Mouse (Mus musculus): ENCODE results near the gene Crim1. TPM values are rescaled to one million over a fixed set of nuclear protein-coding genes. Genes with fewer than 3 reads are reported as not detected.

The Crim1 gene
- polyA plus RNA-seq, 1 experiment: 13.7 TPM

DNA sequence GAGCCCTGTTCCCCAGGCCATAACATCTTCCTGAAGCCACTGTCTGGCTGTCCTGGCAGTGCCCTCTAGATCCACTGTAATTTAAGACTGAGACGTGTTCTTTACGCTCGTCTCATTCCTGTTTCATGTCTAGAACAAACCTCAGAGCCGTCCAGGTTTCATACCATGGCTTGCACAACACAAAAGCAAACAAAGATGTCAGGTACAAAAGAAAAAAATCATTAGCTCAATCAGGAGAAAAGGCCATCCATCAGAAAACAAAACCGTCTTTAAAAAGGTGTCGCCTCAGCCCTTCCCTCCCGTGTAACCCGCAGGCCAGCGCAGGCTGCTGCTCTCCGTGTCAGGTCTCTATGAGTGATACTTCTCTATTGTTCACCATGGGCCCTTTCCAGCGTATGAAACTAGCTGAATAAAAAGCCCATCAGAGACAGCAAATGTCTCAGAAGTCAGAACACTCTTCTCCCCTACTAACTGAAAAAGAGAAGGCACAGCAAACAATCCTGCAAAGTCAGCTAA is 179.7 kb downstream of the Crim1 start:
- no peaks in the 10 kb centered on the region for H3K27me3 ChIP-seq (ENCODE audit: control insufficient read depth, insufficient read depth, low read length, poor library complexity, severe bottlenecking)
- no peaks in the 10 kb centered on the region for H3K36me3 ChIP-seq (ENCODE audit: control insufficient read depth, insufficient read depth, low read length, poor library complexity, severe bottlenecking)
- H3K4me1 ChIP-seq (ENCODE audit: control insufficient read depth, insufficient read depth, low read length): no peaks in the 10 kb centered on the region
- H3K9me3 ChIP-seq (replicated peaks; ENCODE audit: control insufficient read depth, insufficient read depth, low read length, poor library complexity, severe bottlenecking): no peaks in the 10 kb centered on the region
- no peak overlapping the region for H3K4me3 ChIP-seq (ENCODE audit: low read depth, low read length)
- H3K9ac ChIP-seq (ENCODE audit: low read depth, poor library complexity, severe bottlenecking): no peak overlapping the region
- no peak overlapping the region for H3K27ac ChIP-seq (ENCODE audit: insufficient read depth, low read length)
- no peak for TF ChIP-seq POLR2A (IDR thresholded peaks at IDR 0.05; ENCODE audit: insufficient read depth, low read length)
- TF ChIP-seq EP300 (IDR thresholded peaks at IDR 0.05; ENCODE audit: insufficient read depth, low read depth, low read length): no peak

DNA sequence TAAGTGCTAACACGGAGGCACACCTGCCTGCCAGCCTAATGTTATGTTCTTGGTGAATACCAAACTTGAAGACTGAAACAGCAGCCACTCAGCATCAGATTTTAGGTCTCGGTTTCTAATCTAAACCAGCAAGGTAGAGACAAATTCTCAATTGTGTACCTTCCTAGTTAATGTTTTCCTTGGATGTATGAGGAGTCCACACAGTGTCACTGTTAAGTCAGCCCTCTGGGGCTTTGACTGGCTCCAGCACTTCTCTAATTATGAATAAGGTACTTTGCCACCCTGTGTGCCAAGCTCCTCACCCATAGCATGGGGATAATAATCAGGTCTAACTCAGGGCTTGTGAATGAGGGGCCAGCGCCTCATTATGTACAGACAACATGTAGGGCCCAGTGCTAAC is 182.3 kb downstream of the Crim1 start:
- no peak overlapping the region for H3K4me3 ChIP-seq (ENCODE audit: low read depth, low read length)
- no peaks in the 10 kb centered on the region for H3K27me3 ChIP-seq (ENCODE audit: control insufficient read depth, insufficient read depth, low read length, poor library complexity, severe bottlenecking)
- no peak overlapping the region for H3K27ac ChIP-seq (ENCODE audit: insufficient read depth, low read length)
- no peaks in the 10 kb centered on the region for H3K9me3 ChIP-seq (replicated peaks; ENCODE audit: control insufficient read depth, insufficient read depth, low read length, poor library complexity, severe bottlenecking)
- TF ChIP-seq CTCF (IDR thresholded peaks at IDR 0.05; ENCODE audit: low read depth, low read length) (no peak), EP300 (IDR thresholded peaks at IDR 0.05; ENCODE audit: insufficient read depth, low read depth, low read length) (no peak), POLR2A (IDR thresholded peaks at IDR 0.05; ENCODE audit: insufficient read depth, low read length) (no peak)
- no peaks in the 10 kb centered on the region for H3K36me3 ChIP-seq (ENCODE audit: control insufficient read depth, insufficient read depth, low read length, poor library complexity, severe bottlenecking)
- no peaks in the 10 kb centered on the region for H3K4me1 ChIP-seq (ENCODE audit: control insufficient read depth, insufficient read depth, low read length)
- no peak overlapping the region for H3K9ac ChIP-seq (ENCODE audit: low read depth, poor library complexity, severe bottlenecking)

DNA sequence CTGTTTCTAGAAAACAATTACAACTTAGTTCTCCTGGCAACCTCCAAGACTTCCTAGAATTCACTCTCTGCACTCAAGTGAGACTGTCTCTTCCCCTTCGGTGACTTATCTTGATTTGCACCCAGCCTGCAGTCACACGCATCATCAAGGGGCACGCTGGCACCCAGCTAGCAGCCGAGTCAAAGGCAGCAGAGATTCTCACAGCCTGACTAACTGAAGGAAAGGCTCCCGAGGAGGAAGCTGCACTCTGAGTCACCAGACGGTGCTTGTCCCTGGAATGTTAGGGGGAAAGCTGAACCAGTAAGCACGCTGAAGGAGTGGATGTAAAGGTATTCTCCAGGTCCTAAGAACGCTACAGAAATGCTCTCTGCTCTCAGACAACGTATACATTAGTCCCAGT is 187.6 kb downstream of the Crim1 start:
- no peaks in the 10 kb centered on the region for H3K36me3 ChIP-seq (ENCODE audit: control insufficient read depth, insufficient read depth, low read length, poor library complexity, severe bottlenecking)

DNA sequence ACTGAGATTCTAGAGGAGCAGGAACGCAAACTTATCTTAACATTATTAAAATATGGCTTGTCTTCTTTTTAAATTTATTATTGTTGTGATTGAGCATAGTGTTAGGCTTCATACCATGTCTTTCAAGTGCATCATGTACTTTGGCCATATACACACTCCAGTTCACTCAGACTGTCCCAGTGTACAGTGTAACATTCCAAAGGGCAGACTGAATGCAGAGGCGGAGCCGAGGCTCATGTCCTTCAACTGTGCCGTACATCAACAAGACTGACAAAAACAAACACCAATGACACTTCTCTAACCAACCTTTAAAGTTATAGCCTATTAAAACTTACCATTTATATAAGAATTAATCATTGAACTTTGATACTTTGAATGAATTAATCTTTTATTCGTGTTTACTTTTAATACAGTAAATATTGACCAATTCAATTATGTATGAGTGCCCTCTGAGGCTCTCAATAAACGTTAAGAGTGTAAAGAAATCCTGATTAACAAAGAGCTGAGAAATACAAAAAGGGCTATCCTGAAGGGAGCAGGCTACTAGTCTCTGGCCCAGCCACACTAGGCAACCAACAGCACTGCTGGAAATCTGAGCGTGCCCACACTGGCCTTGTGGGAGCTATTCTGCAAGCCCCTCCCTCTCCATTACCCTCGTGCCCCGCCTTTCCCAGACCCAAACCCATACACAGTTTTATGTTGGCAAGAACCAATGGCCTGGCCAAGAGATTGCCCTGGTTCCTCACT is 188.2 kb downstream of the Crim1 start:
- Histone ChIP-seq H3K4me1 (ENCODE audit: control insufficient read depth, insufficient read depth, low read length) (no peaks in the 10 kb centered on the region), H3K27ac (ENCODE audit: insufficient read depth, low read length) (no peak overlapping the region), H3K9ac (ENCODE audit: low read depth, poor library complexity, severe bottlenecking) (no peak overlapping the region), H3K4me3 (ENCODE audit: low read depth, low read length) (no peak overlapping the region), H3K36me3 (ENCODE audit: control insufficient read depth, insufficient read depth, low read length, poor library complexity, severe bottlenecking) (no peaks in the 10 kb centered on the region), H3K27me3 (ENCODE audit: control insufficient read depth, insufficient read depth, low read length, poor library complexity, severe bottlenecking) (no peaks in the 10 kb centered on the region), H3K9me3 (replicated peaks; ENCODE audit: control insufficient read depth, insufficient read depth, low read length, poor library complexity, severe bottlenecking) (no peaks in the 10 kb centered on the region)
- TF ChIP-seq CTCF (IDR thresholded peaks at IDR 0.05; ENCODE audit: low read depth, low read length) (no peak), POLR2A (IDR thresholded peaks at IDR 0.05; ENCODE audit: insufficient read depth, low read length) (no peak), EP300 (IDR thresholded peaks at IDR 0.05; ENCODE audit: insufficient read depth, low read depth, low read length) (no peak)

More for the DNA sequence above, 187.6 kb downstream of the Crim1 start:
- Histone ChIP-seq H3K9ac (ENCODE audit: low read depth, poor library complexity, severe bottlenecking) (no peak overlapping the region), H3K9me3 (replicated peaks; ENCODE audit: control insufficient read depth, insufficient read depth, low read length, poor library complexity, severe bottlenecking) (no peaks in the 10 kb centered on the region), H3K4me3 (ENCODE audit: low read depth, low read length) (no peak overlapping the region), H3K4me1 (ENCODE audit: control insufficient read depth, insufficient read depth, low read length) (no peaks in the 10 kb centered on the region), H3K27me3 (ENCODE audit: control insufficient read depth, insufficient read depth, low read length, poor library complexity, severe bottlenecking) (no peaks in the 10 kb centered on the region), H3K27ac (ENCODE audit: insufficient read depth, low read length) (no peak overlapping the region)
- no peak for TF ChIP-seq POLR2A (IDR thresholded peaks at IDR 0.05; ENCODE audit: insufficient read depth, low read length)
- no peak for TF ChIP-seq CTCF (IDR thresholded peaks at IDR 0.05; ENCODE audit: low read depth, low read length)
- TF ChIP-seq EP300 (IDR thresholded peaks at IDR 0.05; ENCODE audit: insufficient read depth, low read depth, low read length): no peak

DNA sequence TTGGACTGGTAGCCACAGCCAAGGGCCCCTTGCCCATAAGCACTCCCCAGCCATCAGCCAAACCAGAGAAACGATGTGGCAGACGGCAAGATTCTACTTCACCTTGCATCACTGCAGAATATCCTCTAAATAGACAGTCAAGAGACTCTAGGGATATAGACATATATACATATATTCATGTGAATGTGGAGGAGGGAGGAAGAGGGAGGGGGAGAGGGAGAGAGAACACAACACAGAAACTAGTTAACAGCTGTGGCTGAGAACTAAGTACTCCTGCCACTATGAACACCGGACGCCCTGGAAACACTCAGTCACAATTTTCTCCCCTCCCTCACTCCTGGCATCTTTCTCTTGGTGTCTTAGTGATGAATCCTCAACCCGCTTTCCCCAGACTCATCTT is 189.5 kb downstream of the Crim1 start:
- Histone ChIP-seq H3K9ac (ENCODE audit: low read depth, poor library complexity, severe bottlenecking) (no peak overlapping the region), H3K4me3 (ENCODE audit: low read depth, low read length) (no peak overlapping the region), H3K9me3 (replicated peaks; ENCODE audit: control insufficient read depth, insufficient read depth, low read length, poor library complexity, severe bottlenecking) (no peaks in the 10 kb centered on the region), H3K27me3 (ENCODE audit: control insufficient read depth, insufficient read depth, low read length, poor library complexity, severe bottlenecking) (no peaks in the 10 kb centered on the region), H3K4me1 (ENCODE audit: control insufficient read depth, insufficient read depth, low read length) (no peaks in the 10 kb centered on the region), H3K27ac (ENCODE audit: insufficient read depth, low read length) (no peak overlapping the region), H3K36me3 (ENCODE audit: control insufficient read depth, insufficient read depth, low read length, poor library complexity, severe bottlenecking) (no peaks in the 10 kb centered on the region)
- TF ChIP-seq CTCF (IDR thresholded peaks at IDR 0.05; ENCODE audit: low read depth, low read length) (no peak), EP300 (IDR thresholded peaks at IDR 0.05; ENCODE audit: insufficient read depth, low read depth, low read length) (no peak), POLR2A (IDR thresholded peaks at IDR 0.05; ENCODE audit: insufficient read depth, low read length) (no peak)

DNA sequence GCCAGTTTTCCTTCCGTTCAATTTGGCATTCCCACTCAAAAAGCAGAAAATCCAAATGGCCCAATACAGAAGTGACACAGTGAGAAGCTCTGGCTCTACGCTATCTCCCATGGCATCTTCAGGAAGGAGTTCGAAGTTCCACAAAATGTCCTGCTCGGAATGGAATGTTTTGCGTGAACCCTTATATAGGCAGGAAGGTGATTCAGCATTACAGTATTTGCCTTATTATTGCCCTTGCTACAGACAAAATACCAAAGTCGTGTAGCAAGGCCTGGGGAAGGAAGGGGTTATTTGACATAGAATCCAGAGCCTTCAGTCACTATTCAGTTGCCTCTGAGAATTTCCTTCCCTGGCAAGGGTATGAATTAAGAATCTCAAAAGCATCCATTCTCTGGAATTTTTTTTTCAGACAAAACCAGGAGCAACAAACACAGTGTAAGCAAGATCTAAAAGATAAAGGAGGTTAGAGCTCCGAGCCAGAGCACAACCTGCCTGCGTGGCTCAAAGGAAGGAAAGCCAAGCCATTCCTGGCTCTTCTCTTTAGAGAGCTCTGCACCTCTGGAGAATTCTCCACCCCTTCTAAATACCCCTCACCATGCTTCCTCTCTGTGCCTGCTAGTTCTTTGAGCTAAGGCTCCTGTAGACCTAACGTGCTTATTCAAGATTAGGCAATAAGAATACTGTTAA is 192.5 kb downstream of the Crim1 start:
- Histone ChIP-seq H3K4me3 (ENCODE audit: low read depth, low read length) (no peak overlapping the region), H3K4me1 (ENCODE audit: control insufficient read depth, insufficient read depth, low read length) (no peaks in the 10 kb centered on the region), H3K36me3 (ENCODE audit: control insufficient read depth, insufficient read depth, low read length, poor library complexity, severe bottlenecking) (no peaks in the 10 kb centered on the region), H3K9me3 (replicated peaks; ENCODE audit: control insufficient read depth, insufficient read depth, low read length, poor library complexity, severe bottlenecking) (peaks cover 3% of the 10 kb centered on the region; the same call in 1 of the 2 replicates), H3K27ac (ENCODE audit: insufficient read depth, low read length) (no peak overlapping the region), H3K27me3 (ENCODE audit: control insufficient read depth, insufficient read depth, low read length, poor library complexity, severe bottlenecking) (no peaks in the 10 kb centered on the region), H3K9ac (ENCODE audit: low read depth, poor library complexity, severe bottlenecking) (no peak overlapping the region)
- no peak for TF ChIP-seq CTCF (IDR thresholded peaks at IDR 0.05; ENCODE audit: low read depth, low read length)
- TF ChIP-seq EP300 (IDR thresholded peaks at IDR 0.05; ENCODE audit: insufficient read depth, low read depth, low read length): no peak
- TF ChIP-seq POLR2A (IDR thresholded peaks at IDR 0.05; ENCODE audit: insufficient read depth, low read length): no peak
